8 mouse cellular contexts compared by ENCODE assay signal in genomic region chr2:3714511-3714910, GRCm38 (mm10).
DNase-seq lines count a peak whose midpoint lies in the region; ATAC-seq and TF ChIP-seq lines count a peak whose summit lies in the region.

No protein-coding gene starts in this region.

- H3K36me3 ChIP-seq in erythroblast, embryonic 14.5 days (ENCODE audit: control insufficient read depth): no peaks in the 10 kb centered on the region
- no peaks in the 10 kb centered on the region for H3K36me3 ChIP-seq in neural tube, embryonic 11.5 days (ENCODE audit: control insufficient read depth, insufficient read depth, low read length)
- no peaks in the 10 kb centered on the region for H3K36me3 ChIP-seq in limb, embryonic 14.5 days (ENCODE audit: control insufficient read depth, insufficient read depth, low read length)
- no peaks in the 10 kb centered on the region for H3K36me3 ChIP-seq in stomach, embryonic 14.5 days (ENCODE audit: control insufficient read depth, insufficient read depth, low read length)

- no peak overlapping the region for H3K27ac ChIP-seq in neural tube, embryonic 11.5 days (ENCODE audit: low read depth, low read length)
- H3K27ac ChIP-seq in limb, embryonic 14.5 days (replicated peaks; ENCODE audit: low read depth, low read length): no peak overlapping the region
- no peak overlapping the region for H3K27ac ChIP-seq in stomach, embryonic 14.5 days (ENCODE audit: low read length)

- H3K9me3 ChIP-seq in erythroblast, embryonic 14.5 days (ENCODE audit: control insufficient read depth, low read length): no peaks in the 10 kb centered on the region
- H3K9me3 ChIP-seq in neural tube, embryonic 11.5 days (ENCODE audit: control insufficient read depth, low read length): no peaks in the 10 kb centered on the region
- H3K9me3 ChIP-seq in limb, embryonic 14.5 days (ENCODE audit: control insufficient read depth, low read length): no peaks in the 10 kb centered on the region
- H3K9me3 ChIP-seq in stomach, embryonic 14.5 days (ENCODE audit: control insufficient read depth, low read depth, low read length): no peaks in the 10 kb centered on the region

- peaks cover 20% of the 10 kb centered on the region for H3K27me3 ChIP-seq in erythroblast, embryonic 14.5 days (ENCODE audit: control insufficient read depth)
- H3K27me3 ChIP-seq in neural tube, embryonic 11.5 days (ENCODE audit: control insufficient read depth, insufficient read depth, low read length): no peaks in the 10 kb centered on the region
- H3K27me3 ChIP-seq in limb, embryonic 14.5 days (ENCODE audit: control insufficient read depth, insufficient read depth, low read length): no peaks in the 10 kb centered on the region
- no peaks in the 10 kb centered on the region for H3K27me3 ChIP-seq in stomach, embryonic 14.5 days (ENCODE audit: control insufficient read depth, insufficient read depth, low read length)

- H3K4me3 ChIP-seq in erythroblast, embryonic 14.5 days (replicated peaks): peak overlapping the region; percentile 66
- peak overlapping the region; percentile 85 for H3K4me3 ChIP-seq in neural tube, embryonic 11.5 days (ENCODE audit: low read depth, low read length)
- peak overlapping the region; percentile 74 for H3K4me3 ChIP-seq in limb, embryonic 14.5 days (replicated peaks; ENCODE audit: low read length)
- peak overlapping the region; percentile 98 for H3K4me3 ChIP-seq in stomach, embryonic 14.5 days (ENCODE audit: low read depth, low read length)

- TF ChIP-seq POLR2A in limb, embryonic 14.5 days (IDR thresholded peaks at IDR 0.05; ENCODE audit: borderline replicate concordance, extremely low read depth, insufficient read depth, insufficient read length): no peak

- intact Hi-C loops in gastrocnemius, postnatal 36 days (cut with DNase I): no loop called here

- no peak overlapping the region for H3K9ac ChIP-seq in neural tube, embryonic 11.5 days (ENCODE audit: low read length)
- peak overlapping the region; percentile 93 for H3K9ac ChIP-seq in limb, embryonic 14.5 days (ENCODE audit: low read depth, low read length, severe bottlenecking)
- H3K9ac ChIP-seq in stomach, embryonic 14.5 days (replicated peaks; ENCODE audit: low read depth, low read length): peak overlapping the region; percentile 93; the same call in 1 of the 2 replicates

- H3K4me2 ChIP-seq in neural tube, embryonic 11.5 days (ENCODE audit: low read depth): peak overlapping the region; percentile 74
- H3K4me2 ChIP-seq in limb, embryonic 14.5 days (replicated peaks; ENCODE audit: low read depth, low read length, severe bottlenecking): peak overlapping the region; percentile 84
- H3K4me2 ChIP-seq in stomach, embryonic 14.5 days (replicated peaks; ENCODE audit: low read depth, low read length): peak overlapping the region; percentile 74

- peaks cover 30% of the 10 kb centered on the region for H3K4me1 ChIP-seq in erythroblast, embryonic 14.5 days (ENCODE audit: control insufficient read depth)
- H3K4me1 ChIP-seq in neural tube, embryonic 11.5 days (ENCODE audit: control insufficient read depth, insufficient read depth, low read length): peaks cover 11% of the 10 kb centered on the region; the same call in 1 of the 2 replicates
- H3K4me1 ChIP-seq in limb, embryonic 14.5 days (ENCODE audit: control insufficient read depth, insufficient read depth, low read length): peaks cover 11% of the 10 kb centered on the region
- peaks cover 22% of the 10 kb centered on the region for H3K4me1 ChIP-seq in stomach, embryonic 14.5 days (ENCODE audit: control insufficient read depth, insufficient read depth, low read length)

- DNase-seq in neural tube, embryonic 11.5 days (ENCODE audit: low spot score): no peak
- DNase-seq in neural tube, embryonic 10.5 days (ENCODE audit: extremely low spot score, low spot score): no peak
- no peak for DNase-seq in limb, embryonic 14.5 days (ENCODE audit: low spot score)
- DNase-seq in cerebellum, adult 9-11 months: no peak
- DNase-seq in gastrocnemius, postnatal 36 days: no peak

- 56% methylated on average over 1 of the region's 1 CpGs for WGBS in neural tube, embryonic 11.5 days
- WGBS in limb, embryonic 14.5 days: 40% methylated on average over 1 of the region's 1 CpGs
- WGBS in stomach, embryonic 14.5 days: 36% methylated on average over 1 of the region's 1 CpGs

- no peak for ATAC-seq in erythroblast, adult 5-6 weeks (replicated peaks; ENCODE audit: low FRiP score, poor library complexity, severe bottlenecking)
- ATAC-seq in neural tube, embryonic 11.5 days (ENCODE audit: insufficient read depth, low FRiP score, low TSS enrichment): no peak
- ATAC-seq in limb, embryonic 14.5 days (ENCODE audit: low FRiP score, low read depth): no peak
- ATAC-seq in stomach, embryonic 14.5 days (ENCODE audit: insufficient number of reproducible peaks, insufficient read depth, low FRiP score, low read depth): no peak
